Mouse (Mus musculus) cortical plate, adult 2 months (tissue): Measurements from ENCODE around the gene Ptpn13.

Source experiments
- CTCF ChIP-seq: fragments of 200-500 bp; IDR thresholded peaks from 2 replicates; pipeline ENCODE4 v1.5.1; 2011; ENCODE audit warnings: mild to moderate bottlenecking, control low read depth, low read length; ENCODE audit not compliant: insufficient read depth; ENCODE audit errors: extremely low read depth
- POLR2A ChIP-seq: fragments of 200-500 bp; IDR thresholded peaks from 2 replicates; pipeline ENCODE4 v1.6.1; 2011; ENCODE audit warnings: mild to moderate bottlenecking, low read length, control low read depth; ENCODE audit not compliant: insufficient read depth; ENCODE audit errors: extremely low read depth

DNA sequence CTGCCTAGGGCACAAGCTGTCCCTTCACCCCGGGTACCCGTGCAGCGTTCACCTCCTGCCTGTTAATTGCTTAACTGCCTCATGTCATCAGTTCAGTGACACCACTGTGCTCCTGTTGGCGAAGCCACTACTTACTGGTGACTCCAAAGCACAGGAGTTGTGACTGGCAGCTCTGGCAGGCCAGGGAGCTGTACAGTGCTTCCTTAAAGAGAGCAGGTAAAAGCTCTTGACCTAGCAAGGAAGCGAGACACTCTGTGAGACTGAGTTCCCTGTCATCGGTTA, 102.4 kb downstream of the Ptpn13 start:
- TF ChIP-seq CTCF: no peak
- no peak for TF ChIP-seq POLR2A
